Mouse (Mus musculus) myocyte (in vitro differentiated cells): ENCODE measurements around the gene E2f4.

ENCODE experiments used
- E2F4 ChIP-seq: IDR thresholded peaks from one replicate; pipeline ENCODE4 v1.6.1; 2011; ENCODE audit warnings: mild to moderate bottlenecking, control low read depth, moderate library complexity; ENCODE audit not compliant: insufficient read depth
- MAX ChIP-seq: IDR thresholded peaks from one replicate; pipeline ENCODE4 v1.6.1; 2011; ENCODE audit warnings: low read depth, mild to moderate bottlenecking, control low read depth
- MYOG ChIP-seq, 3 experiments: IDR thresholded peaks; one replicate each; pipeline ENCODE4 v1.6.1; 2011; ENCODE audit warnings: control low read depth in 2 of 3, low read depth in 2 of 3, mild to moderate bottlenecking in 2 of 3; ENCODE audit not compliant: insufficient read length in 2 of 3, control insufficient read depth in 1 of 3, insufficient read depth in 1 of 3
- POLR2A ChIP-seq: IDR thresholded peaks from one replicate; pipeline ENCODE4 v1.6.1; 2011; ENCODE audit warnings: low read depth, mild to moderate bottlenecking, control low read depth, moderate library complexity; ENCODE audit not compliant: insufficient read length
- POLR2AphosphoS2 ChIP-seq: IDR thresholded peaks from one replicate; pipeline ENCODE4 v1.6.1; 2011; ENCODE audit warnings: low read depth, control low read depth; ENCODE audit not compliant: insufficient read length
- TCF12 ChIP-seq: IDR thresholded peaks from one replicate; pipeline ENCODE4 v1.6.1; 2011; ENCODE audit warnings: mild to moderate bottlenecking, control low read depth; ENCODE audit not compliant: poor library complexity, insufficient read depth, severe bottlenecking
- USF1 ChIP-seq: IDR thresholded peaks from one replicate; pipeline ENCODE4 v1.6.1; 2011; ENCODE audit warnings: low read depth, mild to moderate bottlenecking, control low read depth, moderate library complexity

DNA sequence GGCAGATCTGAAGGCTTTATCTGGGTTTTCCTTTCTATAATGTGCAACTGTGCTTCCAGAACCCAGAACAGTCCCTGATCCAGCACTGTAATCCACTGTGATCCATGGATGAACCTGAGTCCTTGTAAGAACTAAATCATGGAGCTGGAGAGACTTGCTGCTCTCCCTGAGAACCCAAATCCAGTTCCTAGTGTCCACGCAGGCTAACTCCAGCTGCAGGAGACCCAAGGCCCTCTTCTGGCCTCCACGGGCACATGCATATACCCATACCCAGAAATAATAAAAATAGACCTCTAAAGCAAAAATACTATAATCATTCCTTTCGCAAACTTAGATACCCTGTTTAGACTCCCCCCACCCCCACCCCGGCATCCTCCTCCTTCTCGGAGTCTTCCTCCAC is 9.2 kb upstream of the E2f4 start:
- TF ChIP-seq POLR2A (no peak), MAX (no peak), POLR2AphosphoS2 (no peak), E2F4 (no peak), TCF12 (no peak), USF1 (no peak), MYOG (IDR thresholded peaks at IDR 0.05; ENCODE audit: control insufficient read depth in 1 of 3, insufficient read depth in 1 of 3, insufficient read length in 2 of 3, low read depth in 2 of 3) (no peak)
